Mouse (Mus musculus) layer of hippocampus, postnatal 25 days (tissue): ENCODE data around the gene Ntmt1. TPM values are rescaled to one million over a fixed set of nuclear protein-coding genes. Genes with fewer than 3 reads are reported as not detected.
A peak's percentile ranks its signal among the peaks of the same experiment; 100 is the strongest.

ENCODE experiments used
- DNase-seq, 2 experiments: peaks; one replicate each; pipeline ENCODE4 v3.0.0; 2022; ENCODE audit warnings: mixed read lengths in 2 of 2, low spot score in 1 of 2; ENCODE audit errors: extremely low spot score in 1 of 2
- total RNA-seq, 2 experiments: library from RNA; stranded (reverse); gene quantifications; 2 replicates each; pipeline ENCODE4 v1.2.3; 2021

Ntmt1 gene
- total RNA-seq, 2 experiments from 2014 or later = 34.8 to 35.2 TPM

DNA sequence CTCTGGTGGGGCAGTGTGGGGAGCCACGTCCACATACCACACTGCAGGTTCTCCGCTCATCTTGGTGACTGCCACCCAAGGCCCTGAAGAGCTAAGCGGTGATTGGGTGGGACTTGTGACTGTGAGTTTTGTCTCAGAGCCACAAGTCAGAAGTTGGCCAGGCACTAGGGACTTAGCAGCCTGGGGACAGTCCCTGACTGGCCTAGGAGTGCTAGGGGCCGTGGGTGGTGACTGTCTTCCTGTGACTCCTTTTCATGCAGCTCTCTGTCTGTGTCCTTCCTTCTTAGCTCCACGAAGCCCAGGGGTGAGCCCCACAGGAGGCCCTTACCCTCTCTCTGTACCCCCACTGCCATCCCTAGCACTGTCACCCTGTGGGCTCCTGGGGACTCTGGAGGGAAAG lies 12.2 kb downstream of the Ntmt1 start:
- no peak for DNase-seq

- DNase-seq = no peak
Observed at GRCm38 (mm10) chr2:30821073-30821472, 13.4 kb downstream of the Ntmt1 start.

- no peak for DNase-seq
Observed at GRCm38 (mm10) chr2:30822460-30822859, 14.8 kb downstream of the Ntmt1 start.

- DNase-seq = no peak
Observed at GRCm38 (mm10) chr2:30823385-30824153, 15.9 kb downstream of the Ntmt1 start.

- peak in 1 of 2 experiments; percentile 47 for DNase-seq
Observed at GRCm38 (mm10) chr2:30826825-30827748, 19.5 kb downstream of the Ntmt1 start.

DNA sequence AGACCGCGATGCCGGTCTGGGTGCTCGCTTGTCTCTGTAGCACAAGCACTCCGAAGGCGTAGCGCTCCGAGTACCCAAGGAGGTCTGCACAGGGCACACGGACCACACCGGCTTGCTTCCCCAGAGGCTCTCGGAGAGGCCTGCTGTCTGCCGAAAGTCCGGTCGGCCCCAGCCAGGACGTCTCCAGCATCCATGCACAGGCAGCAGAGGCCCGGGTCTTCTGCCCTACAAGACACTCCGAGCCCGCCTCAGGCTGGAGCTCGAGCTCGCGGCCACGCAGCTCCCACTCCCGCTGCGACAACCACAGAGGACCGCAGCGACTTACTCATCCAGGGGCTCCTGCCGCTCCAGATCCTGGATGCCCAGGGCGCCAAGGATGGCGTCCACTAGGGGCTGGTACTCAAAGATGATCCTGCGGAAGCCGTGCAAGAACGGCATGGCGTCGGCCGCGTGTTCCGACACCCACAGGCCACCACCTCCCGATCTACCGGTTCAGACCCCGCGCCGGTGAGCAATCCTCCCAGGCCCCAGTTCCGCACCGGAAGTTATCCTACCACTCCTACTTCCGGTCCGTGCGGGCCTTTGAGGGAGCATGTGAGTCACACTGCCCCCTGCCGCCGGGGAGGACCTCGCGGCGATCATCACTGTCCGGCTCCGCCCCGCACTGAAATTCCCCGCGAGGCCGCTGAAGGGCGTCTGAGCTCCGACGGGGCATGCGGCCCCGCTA lies 20.3 kb downstream of the Ntmt1 start:
- DNase-seq = peak; percentile 98 to 100

DNA sequence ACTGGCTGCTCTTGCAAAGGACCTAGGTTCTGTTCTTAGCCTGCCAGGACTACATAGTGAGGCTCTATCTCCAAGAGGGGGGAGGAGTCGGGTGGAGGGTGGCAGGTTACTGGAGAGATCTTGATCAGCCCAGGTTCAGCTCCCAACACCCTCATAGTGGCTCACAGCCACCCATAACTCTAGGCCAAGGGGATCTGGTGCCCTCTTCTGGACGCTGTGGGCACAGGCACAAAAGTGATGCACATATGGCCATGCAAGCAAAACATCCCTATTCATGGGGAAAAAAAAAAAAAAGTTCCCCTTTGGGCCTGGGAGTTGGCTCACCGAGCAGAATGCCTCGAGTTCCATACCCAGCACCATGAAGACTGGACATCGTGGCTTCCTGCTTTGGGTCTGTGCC lies 21.7 kb downstream of the Ntmt1 start:
- DNase-seq = no peak

DNA sequence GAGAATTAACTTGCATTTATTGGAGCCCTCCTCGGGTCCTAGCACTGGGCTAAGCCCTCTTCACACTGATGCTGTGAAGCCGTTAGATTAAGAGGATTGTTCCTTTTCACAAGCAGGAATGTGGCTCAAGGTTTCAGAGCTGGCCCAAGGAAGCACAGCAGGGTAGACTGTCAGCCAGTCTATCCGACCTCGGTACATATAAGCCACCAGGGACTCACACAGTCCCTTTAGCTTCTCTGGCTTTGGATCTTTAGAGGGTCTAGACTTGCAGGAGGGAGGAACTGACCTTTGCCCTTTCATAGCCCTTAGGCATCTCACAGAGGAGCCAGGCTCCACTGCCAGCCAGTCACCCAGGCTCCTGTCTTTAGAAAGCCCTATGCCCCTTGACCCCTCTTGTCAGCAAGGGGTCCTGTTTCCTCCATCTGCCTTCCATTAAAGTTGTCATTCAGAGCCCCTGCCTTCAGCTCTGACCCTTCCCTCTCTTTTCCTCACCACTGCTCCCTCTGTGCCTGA lies 22.7 kb downstream of the Ntmt1 start, which contains the start of gene Asb6:
Gene Asb6, minus strand, starts transcription at position 51 of the 513 bp plus-strand sequence.
- DNase-seq = no peak

DNA sequence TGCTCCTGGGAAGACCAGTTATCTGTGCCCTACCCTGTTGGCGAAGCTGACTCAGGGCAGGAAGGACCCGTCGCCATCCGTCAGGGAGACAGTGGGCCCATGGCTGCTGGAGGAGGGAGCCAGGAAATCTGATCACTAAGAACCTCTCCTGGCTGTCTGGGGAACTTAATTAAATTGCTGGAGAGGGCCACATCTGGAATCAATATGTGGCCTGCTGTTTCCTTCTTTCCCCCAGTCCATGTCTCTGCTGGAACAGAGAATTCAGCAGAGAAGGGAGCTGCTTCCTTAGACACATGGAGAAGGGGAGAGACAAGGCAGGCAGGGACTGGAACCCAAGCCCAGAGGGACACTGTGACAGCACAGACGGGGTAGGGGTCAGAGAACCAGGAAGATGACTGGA lies 26.0 kb downstream of the Ntmt1 start:
- DNase-seq = no peak

- no peak for DNase-seq
Observed at GRCm38 (mm10) chr2:30834373-30835022, 26.9 kb downstream of the Ntmt1 start, which contains the start of gene Prrx2. Prrx2 (plus strand) TSS chr2:30834972.

- DNase-seq = no peak
Observed at GRCm38 (mm10) chr2:30836238-30836990, 28.8 kb downstream of the Ntmt1 start.

DNA sequence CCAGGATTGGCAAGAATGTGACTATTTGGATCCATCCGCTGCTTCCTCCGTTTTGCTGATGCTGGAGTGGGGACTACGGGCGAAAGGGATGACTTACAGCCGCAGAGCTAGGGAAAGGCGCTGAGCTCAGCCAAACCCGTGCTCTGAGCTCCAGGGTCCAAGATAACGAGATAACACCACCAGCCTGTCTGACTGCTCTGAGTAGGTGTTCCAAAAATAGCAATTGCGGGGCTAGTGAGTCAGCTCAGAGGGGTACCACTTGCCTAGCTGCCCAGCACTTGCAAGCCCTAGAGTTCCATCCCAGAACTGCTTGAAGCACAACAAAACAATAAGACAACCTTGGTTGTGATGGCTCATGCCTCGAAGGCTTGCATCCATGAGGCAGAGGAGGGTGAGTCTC lies 35.0 kb downstream of the Ntmt1 start:
- DNase-seq = no peak

- no peak for DNase-seq
Observed at GRCm38 (mm10) chr2:30845152-30846070, 37.8 kb downstream of the Ntmt1 start.

- no peak for DNase-seq
Observed at GRCm38 (mm10) chr2:30846236-30846635, 38.6 kb downstream of the Ntmt1 start.

- DNase-seq = no peak
Observed at GRCm38 (mm10) chr2:30846723-30847122, 39.1 kb downstream of the Ntmt1 start.

- no peak for DNase-seq
Observed at GRCm38 (mm10) chr2:30848184-30848583, 40.6 kb downstream of the Ntmt1 start.

DNA sequence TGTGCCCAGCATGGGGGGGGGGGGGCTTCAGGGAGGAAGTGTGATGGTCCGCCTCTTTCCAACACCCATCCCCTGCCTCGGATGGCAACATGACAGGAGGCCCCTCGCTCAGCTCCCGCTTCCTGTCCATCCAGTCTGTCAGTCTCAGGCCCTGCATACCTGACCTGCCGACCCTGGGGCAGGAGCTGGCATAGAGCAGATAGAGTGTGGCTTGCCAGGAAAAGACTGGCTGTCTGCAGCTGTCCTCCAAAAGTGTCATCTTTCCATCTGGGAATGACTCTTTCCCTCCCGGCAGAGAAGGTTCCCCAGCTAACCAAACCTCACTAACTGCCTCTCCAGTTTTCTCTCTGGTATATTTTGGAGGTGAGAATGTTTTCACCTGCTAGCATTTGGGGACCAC lies 43.0 kb downstream of the Ntmt1 start:
- no peak for DNase-seq

- no peak for DNase-seq
Observed at GRCm38 (mm10) chr2:30852771-30853313, 45.2 kb downstream of the Ntmt1 start.
